Mouse (Mus musculus) layer of hippocampus, adult 11-12 months (tissue): Measurements from ENCODE around the gene Ttc33.
"Not testable (repeated sequence)": the region's sequence is repeated elsewhere in the genome, so short reads cannot be mapped to it uniquely, and the experiment has no call there.

Experiments used
- DNase-seq: peaks from one replicate; pipeline ENCODE4 v3.0.0; 2022; ENCODE audit warnings: low spot score

Gene Ttc33

DNA sequence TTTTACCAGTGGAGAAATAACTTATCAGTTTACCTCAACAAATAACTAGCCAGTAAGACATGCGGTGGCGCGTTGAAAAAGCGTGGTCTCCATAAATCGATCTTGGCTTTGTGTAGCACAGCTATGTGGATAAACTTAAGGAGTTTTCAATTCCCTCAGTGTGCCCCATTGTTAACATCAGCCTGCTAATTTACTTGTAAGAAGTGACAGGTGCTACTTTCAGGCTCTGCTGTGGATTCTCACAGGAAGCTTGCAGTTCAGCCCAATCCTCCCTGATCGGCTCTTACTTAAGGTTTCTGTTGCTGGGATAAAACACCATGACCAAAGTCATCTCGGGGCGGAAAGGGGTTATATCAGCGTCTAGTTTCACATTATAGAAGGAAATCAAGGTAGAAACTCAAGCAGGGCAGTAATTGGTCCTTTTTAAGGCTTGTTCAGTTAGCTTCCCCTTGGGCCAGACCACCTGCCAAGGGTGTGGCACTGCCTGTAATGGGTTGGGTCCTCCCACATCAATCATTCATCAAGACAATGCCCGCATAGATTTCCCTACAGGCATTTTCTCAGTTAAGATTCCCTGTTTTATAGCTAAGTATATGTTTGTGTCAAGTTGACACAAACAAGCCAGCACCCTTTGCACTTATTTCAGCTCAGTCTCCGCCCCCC is 526 bp upstream of the Ttc33 start:
- DNase-seq, result no peak

DNA sequence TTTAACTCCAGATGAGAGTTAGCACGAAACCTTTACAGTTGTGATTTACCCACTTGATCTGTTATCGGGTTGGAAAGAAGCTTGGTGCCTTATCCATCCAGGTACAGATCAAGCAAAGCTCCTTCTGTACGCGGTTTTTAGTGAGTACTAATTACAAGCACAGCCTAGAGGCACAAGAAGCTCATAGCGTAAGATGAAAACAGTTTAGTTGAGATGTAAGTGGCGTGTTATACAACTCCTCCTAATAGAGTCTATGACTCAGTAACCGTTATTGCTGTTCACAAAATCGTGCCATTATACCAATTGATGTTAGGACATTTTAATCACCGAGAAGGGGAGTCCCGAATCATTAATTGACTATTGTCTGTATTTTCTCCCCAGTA is 959 bp downstream of the Ttc33 start:
- DNase-seq, result no peak

GRCm38 (mm10) chr15:5187116-5187515 is 1.8 kb downstream of the Ttc33 start:
- no peak for DNase-seq

- no peak for DNase-seq
Observed at GRCm38 (mm10) chr15:5188029-5188428, 2.7 kb downstream of the Ttc33 start.

DNA sequence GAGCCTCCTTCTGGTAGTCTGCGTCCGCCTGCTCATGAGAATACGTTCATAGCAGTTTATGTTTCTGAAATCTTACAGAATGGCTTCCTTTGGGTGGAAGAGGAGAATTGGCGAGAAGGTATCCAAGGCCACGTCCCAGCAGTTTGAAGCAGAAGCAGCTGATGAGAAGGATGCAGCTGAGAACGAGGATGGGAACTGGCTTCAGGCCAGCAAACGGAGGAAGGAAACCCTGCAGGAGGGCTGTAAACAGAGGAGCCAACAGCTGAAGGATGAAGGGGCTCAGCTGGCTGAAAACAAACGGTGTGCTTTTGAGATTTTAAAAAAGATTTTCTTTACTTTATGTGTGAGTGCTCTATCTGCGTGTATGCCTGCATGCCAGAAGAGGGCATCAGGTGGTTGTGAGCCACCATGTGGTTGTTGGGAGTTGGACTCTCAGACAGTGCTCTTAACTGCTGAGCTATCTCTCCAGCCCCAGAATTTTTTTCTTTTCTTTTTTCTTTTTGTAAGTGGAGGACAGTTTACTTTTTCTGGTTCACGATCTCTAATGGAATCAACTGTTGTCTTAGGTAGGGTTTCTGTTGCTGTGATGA is 4.3 kb downstream of the Ttc33 start:
- peak; percentile 21 for DNase-seq

DNA sequence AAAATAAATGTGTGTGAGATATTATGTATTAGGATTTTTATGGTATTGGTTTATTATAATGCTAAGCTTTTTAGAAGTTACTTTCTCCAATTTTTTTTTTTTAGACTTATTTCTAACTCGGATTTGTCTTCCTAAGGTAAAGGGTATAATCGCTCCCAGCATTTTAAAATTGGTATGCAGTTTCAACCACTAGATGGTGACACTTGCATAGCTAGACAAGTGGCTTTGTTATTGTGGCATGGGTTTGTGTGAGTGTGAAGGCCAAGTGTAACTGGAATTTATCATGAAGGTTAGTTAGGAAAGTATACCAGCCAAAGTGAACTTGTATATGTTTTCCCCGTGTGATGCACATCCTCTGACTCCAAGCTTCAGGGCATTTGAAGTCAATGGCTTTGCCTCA is 8.5 kb downstream of the Ttc33 start:
- no peak for DNase-seq

GRCm38 (mm10) chr15:5194446-5194845 is 9.1 kb downstream of the Ttc33 start:
- no peak for DNase-seq

DNA sequence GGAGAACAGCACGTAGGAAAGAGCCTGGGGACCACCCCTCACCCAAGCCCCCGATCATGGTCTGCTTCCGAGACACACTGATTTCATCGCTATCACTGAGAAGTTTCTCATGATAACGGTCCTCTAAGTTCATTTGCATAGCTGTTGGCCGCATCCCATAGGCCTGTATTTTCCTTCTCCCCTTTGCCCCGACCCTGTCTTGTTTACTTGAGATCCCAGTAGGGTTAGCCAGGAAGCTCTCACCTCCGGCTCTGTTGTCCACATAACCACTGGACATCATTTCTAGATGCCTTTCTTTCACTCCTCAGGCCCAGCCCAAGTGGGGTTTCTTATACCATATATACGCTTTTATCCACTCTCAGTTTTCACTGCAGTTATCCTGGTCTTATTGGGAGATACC is 9.6 kb downstream of the Ttc33 start:
- no peak for DNase-seq

DNA sequence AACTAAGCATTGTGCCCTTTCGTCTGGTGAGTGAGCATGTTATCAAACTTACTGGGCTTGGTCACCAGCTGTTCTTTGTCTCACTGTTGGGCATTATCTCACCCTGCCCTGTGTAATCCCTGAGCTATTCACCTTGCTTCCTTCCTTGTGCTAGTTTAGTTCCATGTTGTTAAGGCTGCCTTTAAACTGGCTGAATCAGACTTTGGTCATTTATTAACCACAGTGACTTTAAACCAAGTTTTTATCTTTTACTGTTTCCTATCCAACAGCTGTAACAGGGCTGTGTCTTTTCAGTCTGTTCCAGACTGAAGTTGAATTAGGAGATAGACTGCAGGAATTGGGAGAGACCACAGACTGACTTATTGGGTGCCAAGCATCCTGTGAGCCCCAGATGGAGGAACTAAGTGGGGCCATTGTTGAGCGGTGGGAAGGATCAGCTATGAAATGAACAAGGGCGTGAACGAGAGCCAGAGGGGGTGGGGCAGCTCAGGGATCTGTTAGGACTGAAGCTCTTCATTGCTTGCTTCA is 10.7 kb downstream of the Ttc33 start:
- no peak for DNase-seq

DNA sequence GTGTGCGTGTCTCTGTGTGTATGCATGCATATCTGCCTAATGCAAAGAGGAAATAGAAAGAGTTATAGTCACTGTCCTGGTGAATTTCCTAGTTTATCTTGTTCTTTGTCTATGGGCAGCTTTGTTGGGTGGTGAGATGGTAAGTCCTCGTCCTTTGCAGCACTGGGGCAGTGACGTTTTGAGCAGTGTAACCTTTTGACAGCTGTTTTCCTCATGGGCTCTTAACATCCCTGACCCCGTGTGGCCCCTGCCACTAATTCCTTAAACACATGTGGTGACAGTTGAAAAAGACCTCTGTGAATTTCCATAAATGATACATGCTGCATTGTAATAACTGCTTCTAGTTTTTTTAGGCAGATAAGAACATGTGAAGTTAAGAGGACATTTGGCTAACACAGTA is 11.4 kb downstream of the Ttc33 start:
- DNase-seq, result no peak

GRCm38 (mm10) chr15:5205222-5205621 is 19.9 kb downstream of the Ttc33 start:
- DNase-seq, result no peak

- DNase-seq, result no peak
Observed at GRCm38 (mm10) chr15:5209116-5209515, 23.8 kb downstream of the Ttc33 start.

DNA sequence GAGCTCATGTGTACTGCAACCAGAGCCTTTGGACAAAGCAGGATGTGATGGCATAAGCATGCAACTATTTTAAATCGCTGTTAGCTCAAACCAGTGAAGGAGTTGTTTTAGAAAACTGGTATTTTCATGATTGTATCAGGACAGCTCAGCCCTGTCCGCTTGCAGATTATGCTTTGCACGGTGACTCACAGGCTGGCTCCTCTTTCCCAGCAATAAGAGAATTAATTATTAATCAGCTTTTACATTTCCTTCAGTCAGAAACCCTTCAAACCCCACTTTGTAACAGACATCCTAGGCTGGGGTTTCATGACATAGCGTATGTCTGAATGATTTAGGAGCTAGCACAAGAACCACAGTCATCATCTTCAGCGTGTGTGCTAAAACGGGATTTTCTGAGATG is 35.2 kb downstream of the Ttc33 start:
- DNase-seq, result no peak

DNA sequence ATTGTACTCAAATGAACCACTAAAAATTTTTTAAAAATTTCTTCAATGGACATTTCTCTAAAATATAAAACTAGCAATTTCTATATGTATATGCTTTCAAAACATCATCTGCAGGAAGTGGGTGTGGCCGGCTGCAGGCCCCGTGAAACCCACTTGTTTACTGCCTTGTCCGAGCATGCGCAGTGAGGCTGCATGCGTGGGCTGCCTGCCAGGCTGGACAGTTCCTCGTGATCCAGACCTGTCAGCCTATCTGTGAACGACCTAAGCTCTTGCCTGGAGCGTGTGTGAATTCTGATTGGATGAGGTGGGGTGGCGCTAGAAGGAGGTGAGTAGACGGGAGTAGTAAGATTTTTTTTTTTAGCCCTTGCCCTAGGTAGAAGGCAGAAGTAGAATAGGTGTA is 45.4 kb downstream of the Ttc33 start:
- DNase-seq, result not testable (repeated sequence)

- no peak for DNase-seq
Observed at GRCm38 (mm10) chr15:5234659-5235058, 49.3 kb downstream of the Ttc33 start.

- DNase-seq, result peak; percentile 32
Observed at GRCm38 (mm10) chr15:5235527-5235926, 50.2 kb downstream of the Ttc33 start.

GRCm38 (mm10) chr15:5236538-5236937 is 51.2 kb downstream of the Ttc33 start:
- DNase-seq, result peak; percentile 75

DNA sequence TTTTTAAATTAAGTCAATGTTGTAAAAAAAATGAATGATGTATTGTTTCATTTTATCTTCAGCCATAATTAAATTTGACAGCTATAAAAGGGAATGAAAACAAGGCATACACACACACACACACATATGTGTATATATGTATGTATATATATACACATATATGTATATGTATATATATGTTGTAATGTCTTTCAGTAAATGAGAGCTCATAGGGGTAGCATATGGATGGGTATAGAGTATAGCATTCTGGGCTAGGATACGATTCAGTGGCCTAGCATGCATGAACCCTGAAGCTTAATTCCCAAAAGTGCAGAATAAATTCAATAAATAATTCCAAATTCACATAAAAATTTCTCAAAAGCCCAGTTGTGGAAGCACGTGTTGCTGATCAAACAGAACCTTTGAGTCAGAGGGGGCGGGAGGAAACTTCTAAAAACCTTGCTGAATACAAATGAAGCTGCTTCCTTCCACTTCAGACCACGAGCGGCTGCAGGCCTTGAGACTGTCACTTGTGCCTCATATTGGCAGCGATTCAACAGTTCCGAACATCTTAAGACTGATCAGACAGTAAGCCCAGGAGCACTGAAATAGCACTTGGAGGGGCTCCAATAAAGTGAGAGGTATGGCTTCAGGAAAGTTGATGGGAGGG is 51.8 kb downstream of the Ttc33 start:
- DNase-seq, result no peak

GRCm38 (mm10) chr15:5238073-5238472 is 52.7 kb downstream of the Ttc33 start:
- DNase-seq, result no peak

- DNase-seq, result no peak
Observed at GRCm38 (mm10) chr15:5238553-5238952, 53.2 kb downstream of the Ttc33 start.

GRCm38 (mm10) chr15:5239361-5239760 is 54.0 kb downstream of the Ttc33 start:
- no peak for DNase-seq

DNA sequence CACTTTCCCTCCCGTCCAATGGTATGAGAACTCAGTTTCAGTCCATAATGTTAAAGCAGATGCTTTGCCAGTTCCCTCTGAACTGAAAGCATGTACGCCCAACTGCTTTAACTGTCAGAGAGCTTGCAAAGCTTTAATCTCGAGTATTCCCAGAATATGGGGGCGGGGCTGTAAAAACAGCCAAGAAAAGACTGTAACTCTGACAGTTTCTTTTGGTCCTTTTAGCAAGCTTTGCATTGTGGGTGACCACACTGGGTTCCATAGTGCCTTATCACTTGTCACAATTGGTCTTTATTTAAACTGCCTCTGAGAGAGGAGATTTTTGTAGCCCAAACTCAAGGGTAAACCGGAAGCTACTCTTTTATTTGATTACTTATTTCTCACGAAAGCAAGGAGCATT is 54.6 kb downstream of the Ttc33 start:
- DNase-seq, result no peak

DNA sequence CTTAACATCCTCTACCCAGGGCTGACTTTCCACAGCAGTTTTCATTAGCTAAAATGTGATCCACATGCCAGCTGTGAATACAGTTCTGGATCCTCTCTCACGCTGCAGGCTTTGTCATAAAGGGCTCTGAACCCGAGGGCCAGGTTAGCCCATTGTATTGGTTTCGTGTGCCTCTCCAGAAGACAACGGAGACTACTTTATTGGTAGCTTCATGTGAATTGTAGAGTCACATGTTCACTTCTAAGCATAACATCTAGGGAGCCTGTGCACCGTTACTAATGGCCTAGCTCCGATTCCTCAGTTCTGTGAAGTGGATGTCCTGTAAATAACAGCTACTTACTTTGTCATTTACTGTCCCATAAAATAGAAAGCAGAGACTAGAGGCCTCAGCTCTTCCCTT is 55.0 kb downstream of the Ttc33 start:
- no peak for DNase-seq
